Mouse (Mus musculus): ENCODE measurements around the gene Sel1l3.

Gene Sel1l3

GRCm38 (mm10) chr5:53074553-53074952 is 139.2 kb downstream of the Sel1l3 start:
- DNase-seq = peak in 1 of 2 experiments; percentile 10

- DNase-seq = no peak
Measured at GRCm38 (mm10) chr5:53061532-53062130, 152.1 kb downstream of the Sel1l3 start.
